Mouse (Mus musculus) cerebellum, adult 11 months (tissue): Measurements from ENCODE around the gene Anks3.

ENCODE experiments used
- DNase-seq: peaks from one replicate; pipeline ENCODE4 v3.0.0; 2022

Gene Anks3

GRCm38 (mm10) chr16:4922481-4922880 is 41.5 kb downstream of the Anks3 start:
- DNase-seq: no peak

GRCm38 (mm10) chr16:4920556-4920955 is 43.4 kb downstream of the Anks3 start:
- no peak for DNase-seq

GRCm38 (mm10) chr16:4916608-4917007 is 47.4 kb downstream of the Anks3 start:
- no peak for DNase-seq

GRCm38 (mm10) chr16:4915931-4916330 is 48.1 kb downstream of the Anks3 start:
- no peak for DNase-seq

GRCm38 (mm10) chr16:4913783-4914735 is 49.9 kb downstream of the Anks3 start:
- DNase-seq: peak; percentile 77

- no peak for DNase-seq
These were observed 50.9 kb downstream of the Anks3 start for GRCm38 (mm10) chr16:4912907-4913782.

- no peak for DNase-seq
These were observed 51.8 kb downstream of the Anks3 start for GRCm38 (mm10) chr16:4912074-4912648.

- DNase-seq: no peak
These were observed 53.2 kb downstream of the Anks3 start for GRCm38 (mm10) chr16:4910758-4911157.

- no peak for DNase-seq
These were observed 54.3 kb downstream of the Anks3 start for GRCm38 (mm10) chr16:4909745-4910144.

GRCm38 (mm10) chr16:4907972-4908371 is 56.0 kb downstream of the Anks3 start:
- no peak for DNase-seq

GRCm38 (mm10) chr16:4907386-4907785 is 56.6 kb downstream of the Anks3 start:
- DNase-seq: no peak

- no peak for DNase-seq
These were observed 57.4 kb downstream of the Anks3 start for GRCm38 (mm10) chr16:4906559-4906958.

GRCm38 (mm10) chr16:4905591-4905990 is 58.4 kb downstream of the Anks3 start:
- no peak for DNase-seq

GRCm38 (mm10) chr16:4904878-4905277 is 59.1 kb downstream of the Anks3 start:
- DNase-seq: no peak

GRCm38 (mm10) chr16:4903491-4904102 is 60.4 kb downstream of the Anks3 start:
- DNase-seq: no peak

- DNase-seq: no peak
These were observed 61.6 kb downstream of the Anks3 start for GRCm38 (mm10) chr16:4902390-4902789.

GRCm38 (mm10) chr16:4901167-4901566 is 62.8 kb downstream of the Anks3 start:
- DNase-seq: no peak

- DNase-seq: no peak
These were observed 64.3 kb downstream of the Anks3 start for GRCm38 (mm10) chr16:4899711-4900110.

GRCm38 (mm10) chr16:4898881-4899280 is 65.1 kb downstream of the Anks3 start:
- no peak for DNase-seq

- no peak for DNase-seq
These were observed 66.8 kb downstream of the Anks3 start for GRCm38 (mm10) chr16:4897146-4897730.

GRCm38 (mm10) chr16:4896249-4897027 is 67.6 kb downstream of the Anks3 start:
- no peak for DNase-seq
